Mouse (Mus musculus) bone marrow, adult 2 months (tissue): Measurements from ENCODE around the gene Washc4. TPM values are rescaled to one million over a fixed set of nuclear protein-coding genes. Genes with fewer than 3 reads are reported as not detected.

Experiments used
- H3K27ac ChIP-seq: fragments of 200-500 bp; 2 replicates; pipeline ENCODE4 v1.5.1; 2012; ENCODE audit warnings: low read depth, mild to moderate bottlenecking, control low read depth, inconsistent platforms, low read length; ENCODE audit not compliant: control insufficient read depth, poor library complexity, insufficient read depth
- H3K4me1 ChIP-seq: fragments of 200-500 bp; 2 replicates; pipeline ENCODE4 v1.6.1; 2011; ENCODE audit warnings: low read length; ENCODE audit not compliant: control insufficient read depth, insufficient read depth
- H3K4me3 ChIP-seq: fragments of 200-500 bp; replicated peaks from 2 replicates; pipeline ENCODE3; 2011; ENCODE audit warnings: mild to moderate bottlenecking, low read depth, low read length, control low read depth; ENCODE audit not compliant: control insufficient read depth
- CTCF ChIP-seq: fragments of 200-500 bp; IDR thresholded peaks from 2 replicates; pipeline ENCODE4 v1.5.1; 2011; ENCODE audit warnings: low read length, control low read depth; ENCODE audit not compliant: control insufficient read depth, insufficient read depth
- POLR2A ChIP-seq: fragments of 200-500 bp; IDR thresholded peaks from 2 replicates; pipeline ENCODE4 v1.6.1; 2011; ENCODE audit warnings: low read depth, mild to moderate bottlenecking, control low read depth, low read length, borderline replicate concordance; ENCODE audit not compliant: control insufficient read depth
- WGBS: fragments of 180-500 bp; shearing (Covaris S2); methylation state at CpG from one replicate; pipeline ENCODE4 v1.1.7; 2018; 5-methylcytosine and 5-hydroxymethylcytosine counted together
- polyA plus RNA-seq: library from polyadenylated mRNA; stranded (reverse); fragments of >200 nt; gene quantifications from 2 replicates; pipeline ENCODE4 v1.2.4, GENCODE M21; 2011; ENCODE audit warnings: low replicate concordance; ENCODE audit not compliant: missing spikeins, insufficient read depth, insufficient read length

The Washc4 gene
- polyA plus RNA-seq, 1 experiment: 6.6 TPM

DNA sequence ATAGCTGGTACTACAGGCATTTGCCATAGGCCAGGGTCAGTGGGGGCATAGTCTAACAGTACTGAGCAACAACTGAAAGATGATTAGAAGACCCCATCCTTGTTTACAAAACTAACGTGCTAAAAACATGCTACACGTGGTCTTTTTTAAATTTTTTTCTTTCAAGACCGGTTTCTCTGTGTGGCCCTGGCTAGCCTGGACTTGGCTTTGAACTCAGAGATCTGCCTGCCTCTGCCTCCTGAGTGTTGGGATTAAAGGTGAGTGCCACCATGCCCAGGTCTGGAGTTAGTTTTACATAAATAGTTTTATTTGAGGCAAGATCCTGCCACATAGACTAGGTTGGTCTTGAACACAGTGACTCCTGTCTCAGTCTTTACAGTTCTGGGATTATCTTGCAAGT is 63.6 kb downstream of the Washc4 start:
- H3K4me3 ChIP-seq: no peak overlapping the region
- 87% methylated on average over 3 of the region's 3 CpGs for WGBS
- no peak for TF ChIP-seq CTCF
- TF ChIP-seq POLR2A: no peak
- H3K4me1 ChIP-seq: no peaks in the 10 kb centered on the region
- H3K27ac ChIP-seq: no peak overlapping the region

DNA sequence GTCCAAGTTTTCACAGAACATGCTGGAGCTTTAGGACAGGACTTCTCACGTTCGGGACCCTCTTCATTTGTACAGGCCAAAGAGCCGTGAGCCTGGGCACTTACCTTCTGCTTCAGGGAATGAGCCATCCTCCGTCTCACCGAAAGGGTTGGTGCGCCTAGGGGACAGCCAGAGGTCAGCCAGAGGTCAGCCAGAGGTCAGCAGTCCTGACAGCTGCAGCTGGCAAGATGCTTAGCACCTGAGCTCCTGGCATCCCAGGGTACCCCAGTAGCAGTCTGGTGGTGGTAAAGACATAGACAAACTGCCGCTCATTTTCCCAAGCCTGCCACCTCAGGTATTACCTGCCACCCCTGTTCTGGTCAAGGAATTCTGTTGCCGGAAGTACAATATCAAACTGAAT is 65.0 kb downstream of the Washc4 start:
- WGBS: 85% methylated on average over 8 of the region's 8 CpGs
- H3K27ac ChIP-seq: no peak overlapping the region
- no peak for TF ChIP-seq POLR2A
- TF ChIP-seq CTCF: no peak
- H3K4me3 ChIP-seq: no peak overlapping the region
- H3K4me1 ChIP-seq: no peaks in the 10 kb centered on the region

DNA sequence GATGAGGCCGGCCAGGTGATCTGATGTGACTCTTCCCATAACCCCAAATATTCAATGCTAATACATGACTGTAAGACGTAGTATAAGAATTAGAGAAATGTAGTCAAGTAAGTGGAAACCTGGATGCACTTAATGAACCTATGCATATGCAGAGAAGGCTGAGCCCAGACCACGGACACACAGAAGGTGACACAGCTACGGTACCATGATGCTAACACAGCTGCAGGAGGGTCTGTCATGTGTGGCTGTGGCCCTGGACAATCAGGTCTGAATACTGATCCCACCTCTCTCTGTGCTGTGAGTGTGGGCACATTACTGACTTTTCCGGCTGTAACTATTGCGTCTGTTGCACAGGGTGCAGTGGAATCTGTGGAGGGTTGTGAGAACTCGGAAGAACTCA is 67.0 kb downstream of the Washc4 start:
- 86% methylated on average over 7 of the region's 7 CpGs for WGBS
- Histone ChIP-seq H3K4me3 (no peak overlapping the region), H3K4me1 (no peaks in the 10 kb centered on the region), H3K27ac (no peak overlapping the region)
- TF ChIP-seq POLR2A: no peak
- TF ChIP-seq CTCF: no peak

DNA sequence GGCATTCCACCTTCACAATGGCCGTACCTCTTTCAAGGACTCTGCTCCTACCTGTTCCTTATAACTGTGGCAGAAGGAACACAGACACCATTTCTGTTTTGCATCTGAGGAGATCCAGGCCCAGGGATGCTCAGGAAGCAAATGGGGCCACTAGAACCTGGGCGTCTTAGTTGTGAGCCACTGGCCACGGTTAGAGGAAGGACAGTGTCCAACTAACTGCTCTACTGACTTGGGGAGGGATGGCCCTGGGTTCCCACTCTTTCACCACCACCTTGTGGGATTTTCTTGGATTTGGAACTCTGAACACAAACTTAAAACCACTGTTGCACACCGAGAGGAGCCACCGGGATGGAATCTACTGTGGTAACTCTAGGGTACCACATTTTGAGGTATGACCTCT is 68.3 kb downstream of the Washc4 start:
- Histone ChIP-seq H3K27ac (no peak overlapping the region), H3K4me3 (no peak overlapping the region), H3K4me1 (no peaks in the 10 kb centered on the region)
- TF ChIP-seq POLR2A: no peak
- TF ChIP-seq CTCF: no peak
- 85% methylated on average over 5 of the region's 5 CpGs for WGBS

DNA sequence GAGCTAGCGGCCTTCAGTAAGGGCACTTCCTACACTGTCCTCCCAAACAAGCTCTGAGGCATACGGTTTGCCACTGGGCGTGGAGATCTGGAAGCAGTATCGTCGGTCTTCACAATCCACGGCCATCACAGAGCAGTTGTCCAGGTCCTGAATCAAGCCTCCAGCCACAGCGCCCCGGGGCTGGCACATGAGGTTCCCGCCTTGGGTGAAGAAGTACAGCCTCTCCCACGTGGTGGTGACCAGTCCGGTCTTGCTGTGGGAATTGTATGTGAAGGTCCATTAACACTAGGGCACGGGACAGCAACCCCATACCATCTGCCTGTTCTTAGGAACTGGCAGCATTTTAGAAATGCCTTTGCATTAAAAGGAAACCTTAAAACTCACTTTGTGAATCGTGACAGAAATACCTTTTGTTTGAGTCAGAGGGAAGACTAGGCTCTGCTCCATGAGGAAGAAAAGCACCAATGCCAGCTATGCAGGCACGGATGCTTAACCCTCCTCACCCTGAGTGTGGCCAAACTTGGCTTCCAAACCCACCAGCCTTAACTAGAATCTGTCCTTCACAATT is 69.2 kb downstream of the Washc4 start:
- Histone ChIP-seq H3K4me1 (no peaks in the 10 kb centered on the region), H3K4me3 (no peak overlapping the region), H3K27ac (no peak overlapping the region)
- 90% methylated on average over 14 of the region's 14 CpGs for WGBS
- TF ChIP-seq CTCF (no peak), POLR2A (no peak)

GRCm38 (mm10) chr10:83617366-83617765 is 73.8 kb downstream of the Washc4 start:
- 74% methylated on average over 10 of the region's 10 CpGs for WGBS
- TF ChIP-seq CTCF (peak; percentile 70), POLR2A (no peak)
- H3K4me1 ChIP-seq: no peaks in the 10 kb centered on the region
- no peak overlapping the region for H3K27ac ChIP-seq
- no peak overlapping the region for H3K4me3 ChIP-seq

GRCm38 (mm10) chr10:83618819-83619440 is 75.4 kb downstream of the Washc4 start:
- Histone ChIP-seq H3K4me3 (no peak overlapping the region), H3K27ac (no peak overlapping the region), H3K4me1 (no peaks in the 10 kb centered on the region)
- WGBS: 81% methylated on average over 12 of the region's 12 CpGs
- TF ChIP-seq POLR2A (no peak), CTCF (no peak)

- no peaks in the 10 kb centered on the region for H3K4me1 ChIP-seq
- no peak overlapping the region for H3K27ac ChIP-seq
- no peak overlapping the region for H3K4me3 ChIP-seq
- TF ChIP-seq CTCF (no peak), POLR2A (no peak)
- 88% methylated on average over 24 of the region's 24 CpGs for WGBS
These were observed 77.0 kb downstream of the Washc4 start for GRCm38 (mm10) chr10:83620350-83621055.

- no peaks in the 10 kb centered on the region for H3K4me1 ChIP-seq
- 89% methylated on average over 8 of the region's 8 CpGs for WGBS
- no peak overlapping the region for H3K4me3 ChIP-seq
- H3K27ac ChIP-seq: no peak overlapping the region
- TF ChIP-seq POLR2A (no peak), CTCF (no peak)
These were observed 80.5 kb downstream of the Washc4 start for GRCm38 (mm10) chr10:83624065-83624464.
